Mouse (Mus musculus) CH12.LX (cell line): ENCODE results near the gene Pbp2. TPM values are rescaled to one million over a fixed set of nuclear protein-coding genes. Genes with fewer than 3 reads are reported as not detected.

Source experiments
- DNase-seq: peaks from one replicate; pipeline ENCODE4 v3.0.0-alpha.2; 2013; ENCODE audit errors: extremely low read depth
- H3K27ac ChIP-seq: 2 replicates; pipeline ENCODE4 v1.5.1; 2012; ENCODE audit warnings: low read depth, mild to moderate bottlenecking, control low read depth, moderate library complexity; ENCODE audit not compliant: insufficient read depth
- H3K27me3 ChIP-seq: replicated peaks from 2 replicates; pipeline ENCODE3; 2012; ENCODE audit warnings: inconsistent platforms
- H3K36me3 ChIP-seq, 2 experiments: replicated peaks in 1 of 2; 2 replicates each; pipeline versions ENCODE3 to v1.6.1; 2012; ENCODE audit warnings: inconsistent platforms in 1 of 2, low read length in 1 of 2, mild to moderate bottlenecking in 1 of 2, mixed read lengths in 1 of 2, moderate library complexity in 1 of 2; ENCODE audit not compliant: control insufficient read depth in 1 of 2, insufficient read depth in 1 of 2
- H3K4me1 ChIP-seq, 2 experiments: 2 replicates each; pipeline ENCODE4 v1.6.1; 2012; ENCODE audit warnings: inconsistent platforms in 1 of 2, moderate library complexity in 1 of 2; ENCODE audit not compliant: insufficient read depth in 2 of 2, control insufficient read depth in 1 of 2
- H3K4me2 ChIP-seq: 2 replicates; pipeline ENCODE4 v1.6.1; 2012; ENCODE audit warnings: low read depth, mild to moderate bottlenecking, control low read depth; ENCODE audit not compliant: poor library complexity, insufficient read depth, severe bottlenecking
- H3K4me3 ChIP-seq, 3 experiments: fragments of 150-350 bp in 1 of 3; sonication (generic) in 1 of 3; replicated peaks in 1 of 3; 2 replicates each; pipeline versions ENCODE3 to v1.5.1; 2011 to 2012; ENCODE audit warnings: low read depth in 2 of 3, low read length in 2 of 3, mild to moderate bottlenecking in 2 of 3, moderate library complexity in 2 of 3, control low read depth in 1 of 3, improper control_type of control experiment in 1 of 3, inconsistent platforms in 1 of 3, mixed read lengths in 1 of 3; ENCODE audit not compliant: poor library complexity in 1 of 3
- H3K79me2 ChIP-seq: replicated peaks from 2 replicates; pipeline ENCODE4 v1.6.1; 2012; ENCODE audit warnings: mild to moderate bottlenecking, moderate library complexity; ENCODE audit not compliant: control insufficient read depth, poor library complexity, insufficient read depth, severe bottlenecking; ENCODE audit errors: extremely low read depth
- H3K9ac ChIP-seq: 2 replicates; pipeline ENCODE4 v1.6.1; 2012; ENCODE audit warnings: low read depth, mild to moderate bottlenecking, control low read depth, moderate library complexity; ENCODE audit not compliant: insufficient read depth
- H3K9me3 ChIP-seq: replicated peaks from 2 replicates; pipeline ENCODE3; 2012; ENCODE audit warnings: low read length, inconsistent platforms, mixed read lengths
- CTCF ChIP-seq, 2 experiments: IDR thresholded peaks in 1 of 2; conservative IDR thresholded peaks in 1 of 2; 2 replicates each; pipeline ENCODE4 v1.5.1; 2011 to 2012; ENCODE audit warnings: low read depth in 2 of 2, low read length in 2 of 2, improper control_type of control experiment in 1 of 2, inconsistent platforms in 1 of 2, mild to moderate bottlenecking in 1 of 2, moderate library complexity in 1 of 2
- ELF1 ChIP-seq: IDR thresholded peaks from 2 replicates; pipeline ENCODE4 v1.6.1; 2014; ENCODE audit warnings: low read depth, mild to moderate bottlenecking, inconsistent platforms, low read length, improper control_type of control experiment
- EP300 ChIP-seq: IDR thresholded peaks from 2 replicates; pipeline ENCODE4 v1.6.1; 2011; ENCODE audit warnings: low read length, improper control_type of control experiment
- IRF4 ChIP-seq: IDR thresholded peaks from 2 replicates; pipeline ENCODE4 v1.6.1; 2014; ENCODE audit warnings: low read depth, mild to moderate bottlenecking, inconsistent platforms, low read length, improper control_type of control experiment
- MAX ChIP-seq: IDR thresholded peaks from 2 replicates; pipeline ENCODE4 v1.6.1; 2011; ENCODE audit warnings: low read length, improper control_type of control experiment
- MEF2A ChIP-seq: IDR thresholded peaks from 2 replicates; pipeline ENCODE4 v1.6.1; 2014; ENCODE audit warnings: low read depth, mild to moderate bottlenecking, inconsistent platforms, low read length, improper control_type of control experiment, borderline replicate concordance
- SIN3A ChIP-seq: IDR thresholded peaks from 2 replicates; pipeline ENCODE4 v1.6.1; 2012; ENCODE audit warnings: low read length, improper control_type of control experiment, inconsistent platforms
- SMC3 ChIP-seq: IDR thresholded peaks from 2 replicates; pipeline ENCODE4 v1.6.1; 2011; ENCODE audit warnings: low read depth, low read length, improper control_type of control experiment
- UBTF ChIP-seq: IDR thresholded peaks from 2 replicates; pipeline ENCODE4 v1.6.1; 2012; ENCODE audit warnings: low read depth, mild to moderate bottlenecking, inconsistent platforms, low read length, improper control_type of control experiment, moderate library complexity
- USF1 ChIP-seq: IDR thresholded peaks from 2 replicates; pipeline ENCODE4 v1.6.1; 2014; ENCODE audit warnings: low read depth, mild to moderate bottlenecking, inconsistent platforms, low read length, improper control_type of control experiment
- ZMIZ1 ChIP-seq: IDR thresholded peaks from 2 replicates; pipeline ENCODE4 v1.6.1; 2012; ENCODE audit warnings: low read depth, mild to moderate bottlenecking, inconsistent platforms, low read length, improper control_type of control experiment
- ZNF384 ChIP-seq: IDR thresholded peaks from 2 replicates; pipeline ENCODE4 v1.6.1; 2012; ENCODE audit warnings: low read depth, low read length, improper control_type of control experiment, inconsistent platforms
- dilution Hi-C: fragments of 300-500 bp; cut with MboI; formaldehyde crosslinking; loops from 2 replicates; pipeline ENCODE4 v1.14.3; 2020; ENCODE audit warnings: low sequenced_read_pairs; ENCODE audit not compliant: extremely low pct_unique_long_range_greater_than_20kb, extremely low pct_ligation_motif_present
- in situ Hi-C: fragments of 300-500 bp; cut with MboI; formaldehyde crosslinking; loops from 3 replicates; pipeline ENCODE4 v1.14.3; 2019; ENCODE audit warnings: low sequenced_read_pairs, low pct_ligation_motif_present, low pct_unique_long_range_greater_than_20kb, mixed read lengths
- polyA plus RNA-seq: library from polyadenylated mRNA; unstranded; fragments of >175 nt; gene quantifications from 2 replicates; pipeline ENCODE4 v1.2.1, GENCODE M21; 2012; ENCODE audit warnings: low read depth; ENCODE audit not compliant: insufficient read length
- total RNA-seq, 2 experiments: library from RNA; depleted of rRNA; stranded (reverse); fragments of 300-350 nt in 1 of 2; fragments of >200 nt in 1 of 2; gene quantifications; 2 replicates each; pipeline ENCODE4 v1.2.3; 2012 to 2014

The Pbp2 gene
- not detected in 2 replicates for total RNA-seq (2012; rRNA removed)
- total RNA-seq (2014; rRNA removed): not detected in 2 replicates
- not detected in 2 replicates for polyA plus RNA-seq

- no peak within 1 kb of the TSS for H3K4me2 ChIP-seq
- no peaks in the 10 kb centered on the region for H3K36me3 ChIP-seq
- H3K9me3 ChIP-seq: peaks cover 2% of the 10 kb centered on the region
- TF ChIP-seq MAX: no peak
- no peak for TF ChIP-seq MEF2A
- TF ChIP-seq ZMIZ1: no peak
- TF ChIP-seq ZNF384: no peak
- no peak for TF ChIP-seq SIN3A
- no peak for DNase-seq
- H3K79me2 ChIP-seq: no peaks in the 10 kb centered on the region
- dilution Hi-C loops (no loop called here), in situ Hi-C loops (no loop called here)
- H3K4me3 ChIP-seq: no peak within 1 kb of the TSS
- no peak within 1 kb of the TSS for H3K27ac ChIP-seq
- no peaks in the 10 kb centered on the region for H3K4me1 ChIP-seq
- no peaks in the 10 kb centered on the region for H3K27me3 ChIP-seq
- H3K9ac ChIP-seq: no peak within 1 kb of the TSS
Measured at GRCm38 (mm10) chr6:135310305-135310704, at the start of gene Pbp2. Gene Pbp2, minus strand, starts transcription at chr6:135310405.

GRCm38 (mm10) chr6:135354953-135355352, 44.7 kb upstream of the Pbp2 start:
- DNase-seq: no peak
- dilution Hi-C loops: no loop called here

GRCm38 (mm10) chr6:135352537-135352936, 42.3 kb upstream of the Pbp2 start:
- in situ Hi-C loops (no loop called here), dilution Hi-C loops (no loop called here)
- H3K4me2 ChIP-seq: no peak overlapping the region
- peaks cover 0 to 12% of the 10 kb centered on the region in 2 experiments; a peak in 2 of 4 replicates for H3K4me1 ChIP-seq
- H3K4me3 ChIP-seq: no peak overlapping the region
- no peaks in the 10 kb centered on the region for H3K79me2 ChIP-seq
- TF ChIP-seq CTCF (conservative IDR thresholded peaks at IDR 0.05 in 1 of 2, IDR thresholded peaks at IDR 0.05 in 1 of 2; ENCODE audit: low read depth in 2 of 2, low read length in 2 of 2) (no peak), ELF1 (no peak), SMC3 (no peak), USF1 (no peak), IRF4 (no peak)
- H3K27me3 ChIP-seq: no peaks in the 10 kb centered on the region
- no peaks in the 10 kb centered on the region for H3K9me3 ChIP-seq
- no peak overlapping the region for H3K9ac ChIP-seq
- no peaks in the 10 kb centered on the region for H3K36me3 ChIP-seq
- no peak overlapping the region for H3K27ac ChIP-seq
- no peak for DNase-seq

More at GRCm38 (mm10) chr6:135354953-135355352, 44.7 kb upstream of the Pbp2 start:
- Histone ChIP-seq H3K79me2 (no peaks in the 10 kb centered on the region), H3K27me3 (no peaks in the 10 kb centered on the region), H3K9ac (no peak overlapping the region), H3K9me3 (no peaks in the 10 kb centered on the region), H3K36me3 (no peaks in the 10 kb centered on the region), H3K4me1 (peaks cover 0 to under 1% of the 10 kb centered on the region in 2 experiments; a peak in 1 of 4 replicates), H3K27ac (no peak overlapping the region), H3K4me2 (no peak overlapping the region), H3K4me3 (no peak overlapping the region)
- TF ChIP-seq SIN3A: no peak
- TF ChIP-seq SMC3: no peak
- TF ChIP-seq ZMIZ1: no peak
- TF ChIP-seq EP300: no peak
- no peak for TF ChIP-seq UBTF
- no peak for TF ChIP-seq MEF2A
- in situ Hi-C loops: no loop called here
